Mouse (Mus musculus) forebrain, embryonic 14.5 days (tissue): ENCODE measurements around the gene Col4a2. TPM values are rescaled to one million over a fixed set of nuclear protein-coding genes. Genes with fewer than 3 reads are reported as not detected.

Experiments used
- ATAC-seq: fragments of 200-750 bp; cut with Nextera tagmentation; 2 replicates; pipeline ENCODE4 v1.8.0; 2017; ENCODE audit warnings: mild to moderate bottlenecking, moderate library complexity
- DNase-seq: peaks from one replicate; pipeline ENCODE4 v3.0.0-alpha.2; 2015; ENCODE audit warnings: low spot score
- H3K27ac ChIP-seq: fragments of 300-500 bp; sonication (generic); 2 replicates; pipeline ENCODE4 v1.5.1; 2014; ENCODE audit warnings: low read depth, mild to moderate bottlenecking, control low read depth, low read length, moderate library complexity
- H3K27me3 ChIP-seq: fragments of 300-500 bp; sonication (generic); replicated peaks from 2 replicates; pipeline ENCODE4 v1.6.1; 2014; ENCODE audit warnings: low read length, control low read depth, mixed read lengths; ENCODE audit not compliant: control insufficient read depth, insufficient read depth
- H3K36me3 ChIP-seq: fragments of 300-500 bp; sonication (generic); 2 replicates; pipeline ENCODE4 v1.6.1; 2014; ENCODE audit warnings: low read length, control low read depth; ENCODE audit not compliant: control insufficient read depth, insufficient read depth
- H3K4me1 ChIP-seq: fragments of 300-500 bp; sonication (generic); 2 replicates; pipeline ENCODE4 v1.6.1; 2014; ENCODE audit warnings: antibody characterized with exemption, low read length, control low read depth; ENCODE audit not compliant: control insufficient read depth, insufficient read depth
- H3K4me2 ChIP-seq: fragments of 300-500 bp; sonication (generic); 2 replicates; pipeline ENCODE4 v1.6.1; 2014; ENCODE audit warnings: mild to moderate bottlenecking, control low read depth, low read length
- H3K4me3 ChIP-seq: fragments of 300-500 bp; sonication (generic); 2 replicates; pipeline ENCODE4 v1.5.1; 2014; ENCODE audit warnings: low read depth, low read length, control low read depth
- H3K9ac ChIP-seq: fragments of 300-500 bp; sonication (generic); 2 replicates; pipeline ENCODE4 v1.6.1; 2014; ENCODE audit warnings: mild to moderate bottlenecking, low read length, control low read depth, moderate library complexity
- H3K9me3 ChIP-seq: fragments of 300-500 bp; sonication (generic); replicated peaks from 2 replicates; pipeline ENCODE4 v1.6.1; 2016; ENCODE audit warnings: low read length, control low read depth, mixed read lengths; ENCODE audit not compliant: control insufficient read depth
- WGBS: fragments of 180-500 bp; shearing (Covaris S2); extraction: QIAGEN DNeasy Blood & Tissue Kit; methylation state at CpG from one replicate; pipeline ENCODE4 v1.1.7; 2014; 5-methylcytosine and 5-hydroxymethylcytosine counted together
- polyA plus RNA-seq: library from polyadenylated mRNA; unstranded; fragments of >200 nt; fragmentation: Nextera tagmentation; extraction: Ambion mirVana; gene quantifications from 2 replicates; pipeline ENCODE4 v1.2.1, GENCODE M21; 2014

Gene Col4a2
- polyA plus RNA-seq, 1 experiment from 2014 or later, result 19.1 TPM

DNA sequence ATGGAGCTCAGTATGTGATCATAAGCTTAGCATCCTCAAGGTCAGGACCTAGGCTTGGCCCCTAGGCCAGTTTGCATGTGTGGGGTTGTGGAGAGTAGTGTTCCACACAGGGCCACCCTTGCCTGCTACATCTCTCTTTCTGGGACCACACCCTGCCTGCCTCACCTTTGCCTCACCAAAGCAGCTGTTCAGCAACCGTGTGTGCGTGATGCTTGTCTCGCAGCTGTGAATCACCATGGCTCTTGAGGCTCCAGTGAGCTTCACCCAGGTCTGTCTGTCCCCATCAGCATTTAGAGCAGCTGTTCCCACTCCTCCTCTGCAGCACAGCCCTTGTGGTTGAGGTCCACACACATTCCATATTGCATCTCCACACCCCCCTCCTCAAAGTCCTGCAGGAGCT lies 43.3 kb downstream of the Col4a2 start:
- Histone ChIP-seq H3K9ac (no peak overlapping the region), H3K27me3 (no peaks in the 10 kb centered on the region), H3K36me3 (no peaks in the 10 kb centered on the region), H3K4me3 (no peak overlapping the region), H3K4me2 (no peak overlapping the region), H3K9me3 (no peaks in the 10 kb centered on the region), H3K27ac (no peak overlapping the region), H3K4me1 (no peaks in the 10 kb centered on the region)
- DNase-seq (no peak), ATAC-seq (no peak)
- WGBS, result 93% methylated on average over 3 of the region's 3 CpGs

DNA sequence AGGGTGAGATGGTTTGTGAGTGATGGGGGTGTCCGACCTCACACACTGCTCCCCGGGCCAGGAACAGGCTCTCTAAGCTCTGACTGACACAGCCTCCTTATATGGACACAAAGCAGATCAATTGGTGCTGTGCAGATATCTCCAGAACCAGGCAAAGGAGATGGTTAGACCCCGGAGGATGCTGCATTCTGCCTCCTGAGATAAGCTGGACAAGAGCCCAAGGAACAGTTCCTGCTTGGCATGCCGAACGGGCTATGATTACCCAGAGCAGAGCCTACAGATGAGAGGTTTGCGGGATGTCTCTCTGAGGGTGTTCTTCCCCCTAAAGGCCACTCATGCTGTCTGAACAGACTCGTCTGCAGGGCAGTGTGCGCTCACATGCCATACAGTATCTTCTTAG lies 44.2 kb downstream of the Col4a2 start:
- Histone ChIP-seq H3K27ac (no peak overlapping the region), H3K4me1 (no peaks in the 10 kb centered on the region), H3K36me3 (no peaks in the 10 kb centered on the region), H3K4me2 (no peak overlapping the region), H3K27me3 (no peaks in the 10 kb centered on the region), H3K9me3 (no peaks in the 10 kb centered on the region), H3K4me3 (no peak overlapping the region), H3K9ac (no peak overlapping the region)
- 84% methylated on average over 8 of the region's 8 CpGs for WGBS
- DNase-seq (no peak), ATAC-seq (no peak)

DNA sequence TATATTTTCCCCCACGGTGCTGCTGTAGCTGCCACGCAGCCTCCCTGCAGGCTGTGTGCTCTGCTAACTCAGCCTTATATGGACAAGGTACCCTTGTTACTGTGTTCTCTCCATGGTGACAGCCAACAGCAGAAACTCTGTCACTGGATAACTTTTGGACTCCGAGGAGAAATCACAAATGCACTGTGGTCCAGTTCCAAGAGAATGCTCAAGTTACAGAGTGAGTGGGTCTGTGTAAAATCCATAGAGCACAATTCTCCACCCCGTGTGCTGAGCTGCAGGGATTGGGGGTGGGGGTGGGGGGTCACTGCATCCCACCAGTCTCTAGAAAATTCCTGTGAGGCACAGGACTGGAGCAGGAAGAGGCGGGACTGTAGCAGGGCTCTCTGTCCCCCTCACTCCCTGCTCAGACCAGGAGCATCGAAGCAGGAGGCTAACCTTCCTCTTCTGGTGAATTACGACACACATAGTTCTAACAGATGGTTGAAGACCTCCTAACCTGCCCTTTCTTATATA lies 45.4 kb downstream of the Col4a2 start:
- Histone ChIP-seq H3K4me1 (peaks cover 9% of the 10 kb centered on the region), H3K4me2 (no peak overlapping the region), H3K4me3 (no peak overlapping the region), H3K27ac (no peak overlapping the region), H3K9me3 (no peaks in the 10 kb centered on the region), H3K27me3 (no peaks in the 10 kb centered on the region), H3K36me3 (no peaks in the 10 kb centered on the region), H3K9ac (no peak overlapping the region)
- 77% methylated on average over 7 of the region's 7 CpGs for WGBS
- DNase-seq, result no peak
- ATAC-seq, result no peak

DNA sequence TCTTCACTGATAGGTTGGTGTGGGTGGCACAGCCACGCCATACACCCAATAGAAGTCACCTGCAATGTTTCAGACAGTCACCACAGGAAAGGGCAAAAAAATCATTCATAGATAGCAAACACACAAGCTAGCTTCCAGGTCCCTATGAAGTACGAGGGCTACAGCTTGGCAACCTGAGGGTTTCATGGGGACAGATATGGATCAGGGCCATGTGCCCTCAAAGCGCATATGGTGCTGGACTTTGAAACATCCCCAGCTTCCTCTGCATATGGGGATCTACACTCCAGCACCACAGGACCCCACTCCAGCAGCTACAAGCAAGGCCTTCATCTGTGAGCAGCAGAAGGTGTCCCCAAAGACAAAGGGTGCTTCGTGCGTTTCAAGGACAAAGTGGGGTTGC lies 47.2 kb downstream of the Col4a2 start:
- ATAC-seq (no peak), DNase-seq (no peak)
- WGBS, result 87% methylated on average over 5 of the region's 5 CpGs
- Histone ChIP-seq H3K27me3 (no peaks in the 10 kb centered on the region), H3K9ac (no peak overlapping the region), H3K4me3 (no peak overlapping the region), H3K27ac (no peak overlapping the region), H3K36me3 (no peaks in the 10 kb centered on the region), H3K4me2 (no peak overlapping the region), H3K9me3 (no peaks in the 10 kb centered on the region), H3K4me1 (peaks cover 9% of the 10 kb centered on the region)

DNA sequence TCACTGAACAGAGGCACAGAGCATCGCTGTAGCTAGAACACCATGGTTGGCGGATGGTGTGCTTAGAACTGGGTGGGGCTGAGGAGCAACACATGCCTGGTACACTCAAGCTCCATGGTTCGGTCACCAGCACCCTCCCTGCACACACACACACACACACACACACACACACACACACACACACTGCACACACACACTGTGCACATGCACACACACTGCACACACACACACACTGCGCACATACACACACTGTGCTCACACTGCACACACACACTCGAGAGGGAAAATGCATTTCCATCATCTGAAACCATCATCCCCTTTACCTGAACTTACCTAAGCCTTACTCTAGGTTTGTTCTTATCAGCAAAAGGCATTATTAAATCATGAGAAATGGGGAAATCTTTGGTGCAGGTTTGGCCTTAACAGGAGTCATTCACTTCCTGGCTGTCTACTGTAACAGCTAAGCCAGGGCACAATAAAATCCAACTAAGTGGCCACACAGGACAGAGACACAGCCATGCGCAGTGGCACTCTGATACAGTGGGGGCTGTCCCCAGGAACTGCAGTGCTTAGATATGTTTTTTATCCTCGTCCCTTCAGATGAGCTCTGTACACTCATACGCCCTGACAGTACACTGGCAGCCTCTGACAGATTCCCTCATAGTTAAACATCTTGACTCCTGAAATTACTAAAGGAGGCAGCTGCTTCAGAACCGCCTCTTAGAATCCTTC lies 49.1 kb downstream of the Col4a2 start:
- H3K9me3 ChIP-seq, result no peaks in the 10 kb centered on the region
- H3K4me1 ChIP-seq, result peaks cover 9% of the 10 kb centered on the region
- ATAC-seq (0 out of 2 replicates have a peak, but pooled peaks have one; percentile 12), DNase-seq (no peak)
- no peak overlapping the region for H3K4me2 ChIP-seq
- no peaks in the 10 kb centered on the region for H3K36me3 ChIP-seq
- H3K27me3 ChIP-seq, result no peaks in the 10 kb centered on the region
- 64% methylated on average over 9 of the region's 9 CpGs for WGBS
- H3K27ac ChIP-seq, result peak overlapping the region; percentile 11; the same call in 1 of the 2 replicates
- H3K4me3 ChIP-seq, result no peak overlapping the region
- H3K9ac ChIP-seq, result no peak overlapping the region

DNA sequence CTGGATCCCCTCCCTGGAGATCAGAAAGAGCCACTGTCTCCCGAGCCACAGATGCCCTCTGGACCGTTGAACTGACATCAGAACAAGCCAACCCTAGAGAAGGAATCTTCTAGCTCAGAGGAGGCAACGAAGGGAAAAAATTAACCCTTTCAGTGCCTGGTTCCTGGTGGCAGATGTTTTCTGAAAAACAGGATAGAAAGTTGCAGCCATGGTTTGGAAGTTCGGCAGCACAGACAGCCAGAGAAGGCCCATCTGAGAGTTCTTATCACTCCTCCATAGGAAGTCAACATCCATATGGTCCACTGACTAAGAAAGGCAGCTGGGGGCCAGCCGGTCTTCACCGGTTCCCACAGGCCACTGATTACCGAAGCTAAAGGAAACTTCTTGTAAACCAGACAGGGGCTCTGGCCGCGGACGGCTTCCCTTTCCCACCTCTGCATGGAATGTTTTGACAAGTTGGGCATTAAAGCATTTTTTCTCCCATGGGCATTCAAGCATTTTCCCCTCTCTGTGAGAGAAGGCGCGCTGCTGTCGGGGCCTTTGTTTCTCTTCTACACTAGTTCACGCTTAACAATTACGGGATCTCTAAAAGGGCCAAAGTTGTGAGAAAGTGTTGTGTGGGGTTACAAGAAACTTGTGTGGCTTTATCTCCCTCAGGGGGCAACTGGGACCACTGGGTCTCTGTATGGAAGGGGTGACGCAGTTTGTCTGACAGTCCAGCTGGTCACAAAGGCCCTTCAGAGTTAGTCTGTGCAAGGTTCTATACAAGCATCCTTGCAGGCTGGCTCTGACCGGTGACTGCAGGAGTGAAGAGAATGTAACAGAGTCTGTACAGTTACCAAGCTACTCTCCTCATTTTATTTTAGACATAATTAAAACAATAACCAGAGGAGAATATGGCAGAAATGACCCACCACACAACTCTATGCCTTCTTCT lies 49.9 kb downstream of the Col4a2 start:
- Histone ChIP-seq H3K9me3 (no peaks in the 10 kb centered on the region), H3K4me3 (no peak overlapping the region), H3K4me1 (peaks cover 9% of the 10 kb centered on the region), H3K27ac (peak overlapping the region; percentile 11; the same call in 1 of the 2 replicates), H3K27me3 (no peaks in the 10 kb centered on the region), H3K9ac (no peak overlapping the region), H3K4me2 (0 out of 2 replicates have a peak overlapping the region, but pooled peaks have one; percentile 10), H3K36me3 (no peaks in the 10 kb centered on the region)
- peak; percentile 58; the same call in 1 of the 2 replicates for ATAC-seq
- WGBS, result 5% methylated on average over 17 of the region's 17 CpGs
- peak; percentile 54 for DNase-seq

DNA sequence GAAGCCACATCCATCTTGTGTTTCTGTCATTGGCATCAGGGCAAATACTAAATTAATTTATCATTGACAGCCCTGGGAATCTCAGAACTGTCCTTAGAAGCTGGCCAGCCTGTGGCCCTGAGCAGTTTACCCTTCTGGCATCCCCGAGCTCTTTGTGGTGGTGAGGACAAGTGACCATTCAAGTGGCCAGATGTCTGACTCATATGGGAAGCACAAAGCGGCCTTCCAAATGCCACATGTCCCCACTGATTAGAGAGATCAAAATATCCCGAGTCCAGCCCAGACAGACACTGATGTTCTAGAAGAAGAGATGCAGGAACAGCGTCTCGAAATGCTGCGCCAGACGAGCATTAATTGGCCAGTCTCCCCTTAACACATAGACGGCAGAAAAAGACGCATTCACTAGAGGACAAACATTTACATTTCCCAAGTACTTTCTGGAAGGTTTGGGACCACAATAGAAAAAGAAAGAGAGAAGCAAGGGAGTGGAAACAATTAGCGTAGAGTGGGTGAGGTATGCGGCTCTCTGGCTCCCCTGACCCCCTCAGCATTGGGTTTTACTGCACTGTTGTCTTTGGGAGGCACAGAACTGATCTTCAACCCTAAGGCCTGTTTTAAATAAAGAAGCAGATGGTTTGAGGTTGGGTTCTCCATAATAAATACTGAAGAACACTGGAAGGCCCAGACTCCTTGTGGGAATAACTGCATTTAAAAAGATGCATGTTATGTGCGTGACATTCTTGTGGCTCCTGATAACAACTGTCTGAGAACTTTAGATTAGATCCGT lies 50.9 kb downstream of the Col4a2 start:
- H3K9ac ChIP-seq, result no peak overlapping the region

DNA sequence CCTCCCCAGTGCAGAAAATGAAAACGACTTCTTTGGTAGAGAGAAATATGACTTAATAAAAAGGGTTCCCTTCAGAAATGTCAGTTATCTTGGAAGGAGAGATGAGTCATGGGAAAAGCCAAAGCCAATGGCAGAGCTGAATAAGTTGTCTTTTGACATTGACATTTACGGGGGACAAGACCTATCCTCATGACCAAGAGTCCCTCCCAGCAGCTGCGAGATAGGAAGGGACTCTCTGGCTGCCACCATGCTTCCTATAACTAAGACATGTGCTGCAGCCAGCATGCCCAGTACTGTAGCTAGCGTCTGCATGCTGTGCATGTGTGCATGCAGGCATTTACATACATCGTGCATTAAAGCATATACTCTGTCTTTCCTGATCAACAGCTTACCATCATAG lies 53.6 kb downstream of the Col4a2 start:
- Histone ChIP-seq H3K36me3 (no peaks in the 10 kb centered on the region), H3K9ac (no peak overlapping the region), H3K4me1 (peaks cover 9% of the 10 kb centered on the region), H3K9me3 (no peaks in the 10 kb centered on the region), H3K4me3 (no peak overlapping the region), H3K27me3 (no peaks in the 10 kb centered on the region), H3K4me2 (no peak overlapping the region), H3K27ac (no peak overlapping the region)
- ATAC-seq (no peak), DNase-seq (no peak)
- 92% methylated on average over 5 of the region's 5 CpGs for WGBS

More for the DNA sequence above, 50.9 kb downstream of the Col4a2 start:
- Histone ChIP-seq H3K36me3 (no peaks in the 10 kb centered on the region), H3K4me1 (peaks cover 9% of the 10 kb centered on the region), H3K4me3 (no peak overlapping the region), H3K4me2 (no peak overlapping the region), H3K27me3 (no peaks in the 10 kb centered on the region), H3K27ac (no peak overlapping the region), H3K9me3 (no peaks in the 10 kb centered on the region)
- no peak for ATAC-seq
- WGBS, result 39% methylated on average over 13 of the region's 13 CpGs
- DNase-seq, result peak; percentile 16
